Mouse (Mus musculus) adrenal gland, postnatal 36 days (tissue): ENCODE measurements around the gene Myef2. TPM values are rescaled to one million over a fixed set of nuclear protein-coding genes. Genes with fewer than 3 reads are reported as not detected.
"Not testable (repeated sequence)": the region's sequence is repeated elsewhere in the genome, so short reads cannot be mapped to it uniquely, and the experiment has no call there.

Source experiments
- DNase-seq, 2 experiments: peaks; one replicate each; pipeline ENCODE4 v3.0.0; 2021; ENCODE audit warnings: mixed read lengths in 1 of 2
- long read RNA-seq, 2 experiments: library from polyadenylated mRNA; stranded (forward); transcript quantifications; one replicate each; pipeline ENCODE4 v2.0.0; 2021; ENCODE audit warnings: borderline sequencing depth in 2 of 2
- total RNA-seq, 2 experiments: library from RNA; stranded (reverse); gene quantifications; 2 replicates each; pipeline ENCODE4 v1.2.3; 2021

Myef2 gene
- total RNA-seq, result 10 to 100 TPM; 22.6 to 35.1 TPM
- long read RNA-seq, experiment 1, partial matches to known transcripts, result 3 of 20 reads
- long read RNA-seq, experiment 1, other reads (novel, unspliced or antisense), result 17 of 20 reads
- long read RNA-seq, experiment 2, partial matches to known transcripts, result 0 of 3 reads
- long read RNA-seq, experiment 2, other reads (novel, unspliced or antisense), result 3 of 3 reads

DNA sequence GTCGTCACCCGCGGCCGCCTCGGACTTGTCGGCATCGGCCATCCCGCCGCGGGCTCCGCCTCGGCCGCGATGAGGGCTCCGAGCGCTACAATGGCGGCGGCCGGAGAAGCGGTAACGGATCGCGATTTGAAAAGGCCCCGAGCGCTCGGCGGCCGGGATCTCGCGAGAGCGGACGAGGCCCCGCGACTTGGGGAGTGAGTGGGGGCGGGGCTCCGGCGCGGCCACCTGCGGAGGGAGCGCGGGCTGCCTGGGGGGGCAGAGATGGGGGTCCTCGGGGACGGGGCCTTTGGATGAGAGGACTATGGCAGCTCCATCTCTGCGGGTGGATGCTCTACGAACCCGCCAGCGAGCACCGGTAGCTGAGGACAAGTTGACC lies at the start of gene Myef2:
Gene Myef2, minus strand, starts transcription at position 185 of the 376 bp plus-strand sequence.
- peak; percentile 83 to 92 for DNase-seq

DNA sequence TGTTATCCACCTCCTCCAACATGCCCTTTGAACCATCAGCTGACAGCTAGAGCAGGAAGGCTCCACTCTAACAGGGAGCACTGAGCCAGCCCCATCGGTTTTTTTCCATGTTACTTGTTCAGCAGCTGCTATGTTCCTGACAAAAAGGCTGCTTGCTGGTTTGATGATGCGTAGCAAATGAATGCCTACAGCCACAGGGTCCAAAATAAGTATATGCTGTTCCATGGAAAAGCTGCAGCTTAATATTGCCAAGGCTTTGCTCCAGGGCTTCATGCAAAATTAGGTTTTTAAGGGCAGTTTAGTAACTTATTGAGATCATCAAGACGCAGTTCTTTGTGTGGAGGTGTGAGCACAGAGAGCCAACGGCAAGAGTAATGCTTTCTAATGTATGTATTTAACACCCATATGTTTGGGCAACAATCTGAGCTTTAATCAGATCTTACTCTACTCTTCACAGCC lies 38.6 kb upstream of the Myef2 start:
- DNase-seq, result no peak

DNA sequence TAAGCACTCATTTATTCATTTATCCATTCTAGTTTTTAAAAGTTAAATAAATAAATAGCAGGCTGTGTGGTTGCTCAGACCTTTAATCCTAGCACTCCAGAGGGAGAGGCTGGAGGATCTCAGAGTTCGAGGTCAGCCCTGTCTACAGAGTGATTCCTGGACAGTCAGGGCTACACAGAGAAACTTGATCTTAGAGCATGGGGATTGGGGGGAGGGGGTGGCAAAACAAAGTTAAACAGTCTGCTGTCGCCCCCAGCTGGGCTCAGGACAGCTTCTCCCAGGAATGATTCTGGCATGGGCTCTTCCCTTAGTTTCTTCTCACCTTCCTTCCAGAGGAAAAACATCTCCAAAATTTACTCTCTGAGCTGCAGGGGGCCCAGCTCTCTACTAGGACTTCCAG lies 32.0 kb upstream of the Myef2 start:
- DNase-seq, result no peak

DNA sequence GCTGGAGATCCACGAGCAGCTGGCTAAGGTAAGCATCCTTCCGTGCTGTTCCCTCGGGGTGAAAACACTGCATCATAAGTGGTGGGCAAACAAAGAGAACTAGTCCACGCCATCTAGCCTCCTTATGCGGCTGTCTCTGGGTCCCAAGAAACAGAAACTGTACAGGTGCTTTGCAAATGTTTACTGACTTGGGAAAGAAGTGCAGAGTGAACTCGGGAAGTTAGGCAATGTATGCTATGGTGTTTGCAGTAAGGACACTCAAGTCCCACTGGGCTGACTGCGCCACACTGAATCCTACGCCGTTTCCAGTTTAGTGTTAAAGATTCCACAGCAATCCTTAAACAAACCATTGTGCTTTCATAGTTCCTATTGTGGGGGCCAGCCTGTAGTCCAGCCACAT lies 30.8 kb upstream of the Myef2 start:
- no peak for DNase-seq

DNA sequence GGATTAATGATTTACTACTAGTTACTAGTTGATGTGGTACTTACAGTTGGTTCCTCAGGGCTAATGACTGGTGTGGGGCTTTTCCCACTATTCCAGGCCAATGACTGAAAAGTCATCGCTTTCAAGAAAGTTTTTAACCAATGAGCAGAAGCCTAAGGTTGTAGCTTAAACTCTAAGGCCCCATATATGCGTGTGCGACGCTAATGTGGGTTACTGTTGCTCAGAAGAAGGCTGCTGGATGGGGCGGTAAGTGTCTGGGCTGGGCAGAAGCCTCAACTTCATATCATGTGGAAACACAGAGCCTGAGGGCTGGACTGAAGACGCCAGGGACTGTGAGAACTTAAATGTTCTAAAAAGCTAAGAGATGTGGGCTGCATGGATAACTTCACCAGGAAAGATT lies 28.9 kb upstream of the Myef2 start, which contains the start of gene Slc12a1:
Gene Slc12a1, plus strand, starts transcription at position 118 of the 400 bp plus-strand sequence.
- no peak for DNase-seq

DNA sequence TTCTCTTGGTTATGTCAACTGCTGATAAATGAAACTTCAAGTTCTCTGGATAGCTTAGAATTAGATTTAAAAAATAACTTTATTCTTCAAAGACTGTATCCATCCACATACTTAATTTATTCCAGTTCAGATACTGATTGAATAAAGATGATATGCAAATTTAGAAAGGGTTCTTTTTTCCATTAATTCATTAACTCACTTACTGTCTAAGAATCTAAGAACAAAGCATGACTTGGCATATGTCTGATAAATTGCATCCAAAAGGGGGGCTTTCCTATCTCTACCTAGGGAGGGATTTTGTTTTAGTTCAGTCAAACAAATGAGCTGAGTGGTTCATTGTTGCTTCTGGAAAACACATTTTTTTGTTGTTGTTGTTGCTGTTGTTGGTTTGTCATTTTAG lies 18.9 kb upstream of the Myef2 start:
- no peak for DNase-seq

DNA sequence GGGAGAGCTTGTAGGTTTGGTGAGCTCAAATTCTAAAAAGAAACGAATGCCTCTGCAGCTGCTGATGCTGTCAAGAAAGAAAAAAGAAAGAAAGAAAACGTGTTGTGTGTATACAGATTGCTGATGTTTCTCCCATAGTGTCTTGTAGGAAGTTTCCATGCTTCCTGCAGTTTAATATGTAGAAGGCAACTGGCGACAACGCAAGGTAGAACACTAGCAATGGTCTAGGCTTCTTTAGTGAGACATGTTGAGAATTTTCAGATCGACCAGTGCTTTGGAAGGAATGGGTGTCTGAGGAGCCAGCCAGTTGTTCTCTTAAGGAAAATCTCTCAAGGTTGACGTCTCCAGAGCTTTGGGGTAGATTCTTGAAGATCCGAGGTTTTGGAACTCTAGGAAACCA lies 13.4 kb upstream of the Myef2 start:
- no peak for DNase-seq

DNA sequence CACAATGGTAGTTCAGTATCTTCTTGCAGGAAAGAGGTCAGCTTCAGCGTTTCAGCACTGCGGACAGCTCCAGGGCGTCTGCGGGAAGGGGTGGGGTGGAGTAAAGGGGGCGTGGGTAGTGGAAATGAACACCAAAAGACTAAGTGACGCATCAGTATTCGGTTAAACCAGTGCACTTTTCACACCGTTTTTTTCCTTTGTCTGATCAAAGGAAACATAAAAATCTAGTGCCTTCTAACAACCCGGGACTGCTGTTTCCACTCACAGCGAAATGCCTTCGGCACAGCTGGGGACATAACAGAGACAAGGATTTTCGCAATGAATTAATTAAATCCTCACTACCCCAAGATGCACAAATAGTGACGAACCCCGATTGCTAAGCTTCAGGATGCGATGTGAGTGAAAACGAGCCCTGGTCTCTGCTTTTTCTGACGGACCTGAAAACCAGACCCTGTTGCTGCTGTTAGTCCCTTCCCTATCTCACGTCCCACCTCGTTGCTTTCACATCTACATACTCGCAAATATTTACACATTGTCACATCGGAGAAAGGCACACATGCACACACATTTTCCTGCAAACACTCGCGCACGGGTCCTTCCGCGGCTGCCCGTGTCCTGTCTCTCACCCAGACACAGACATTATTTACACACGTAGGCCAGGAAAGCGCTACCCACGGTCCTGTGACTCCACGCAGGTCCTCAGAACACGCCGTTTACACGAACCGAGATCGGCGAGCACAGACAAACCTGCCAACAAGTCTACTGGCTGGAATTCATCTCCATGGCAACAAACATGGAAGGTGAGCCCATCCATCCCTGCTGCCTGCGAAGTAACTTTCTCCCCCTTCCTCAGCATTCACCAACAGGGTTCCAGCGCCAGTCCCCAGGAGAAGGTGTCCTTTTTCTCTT lies 12.7 kb upstream of the Myef2 start, which contains the start of gene Ctxn2:
Gene Ctxn2, plus strand, starts transcription at position 790 of the 909 bp plus-strand sequence.
- DNase-seq, result peak; percentile 88 to 91

DNA sequence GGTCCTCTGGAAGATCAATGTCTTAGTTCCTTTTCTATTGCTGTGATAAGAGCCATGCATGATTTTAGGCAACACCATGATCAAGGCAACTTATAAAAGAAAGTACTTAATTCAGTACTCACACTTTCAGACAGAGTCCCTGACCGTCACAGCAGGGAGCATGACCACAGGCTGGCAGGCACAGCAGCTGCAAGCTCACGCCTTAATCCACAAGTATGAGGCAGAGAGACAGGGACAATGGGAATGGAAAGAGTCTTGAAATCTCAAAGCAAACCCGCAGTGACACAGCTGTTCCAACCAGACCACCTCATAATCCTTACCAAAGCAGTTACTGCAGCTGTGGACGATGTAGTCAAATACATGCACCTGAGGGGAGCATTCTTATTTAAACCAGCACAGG lies 10.7 kb upstream of the Myef2 start:
- no peak for DNase-seq

DNA sequence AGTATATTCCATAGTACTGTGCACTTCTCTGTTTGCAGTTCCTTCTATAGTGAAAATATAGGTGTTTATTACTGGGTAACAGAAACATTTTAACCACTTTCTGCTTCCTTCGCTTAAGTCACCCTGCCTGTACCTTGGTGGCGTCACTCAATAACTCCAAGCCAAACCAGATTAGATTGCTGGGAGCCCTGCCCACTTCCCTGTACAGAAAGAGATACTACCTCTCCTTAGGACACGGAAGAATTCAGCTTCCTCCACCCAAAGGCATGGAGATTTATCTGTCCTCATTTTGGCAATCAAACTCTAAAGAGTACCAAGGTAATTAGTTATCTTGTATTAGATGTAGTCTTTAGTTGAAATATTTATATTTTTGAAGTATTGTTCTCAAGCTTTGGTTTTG lies 3.3 kb upstream of the Myef2 start:
- DNase-seq, result no peak

DNA sequence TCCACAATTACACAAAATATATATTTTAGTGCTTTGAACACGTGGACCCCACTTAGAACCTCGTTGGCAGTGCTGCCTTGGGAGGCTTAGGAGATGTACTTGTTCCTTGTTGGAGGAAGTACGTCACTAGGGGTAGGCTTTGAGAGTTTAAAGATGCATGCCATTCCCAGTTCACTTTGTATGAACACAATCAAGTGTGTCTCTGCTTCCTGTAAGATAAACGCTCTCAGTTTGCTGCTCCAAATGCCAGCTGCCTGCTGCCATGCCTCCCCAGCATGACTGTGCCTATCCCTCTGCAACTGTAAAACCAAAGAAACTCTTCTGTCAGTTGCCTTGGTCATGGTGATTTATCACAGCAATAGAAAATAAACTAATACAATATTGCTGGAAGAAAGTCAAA lies 2.4 kb upstream of the Myef2 start:
- DNase-seq, result no peak

DNA sequence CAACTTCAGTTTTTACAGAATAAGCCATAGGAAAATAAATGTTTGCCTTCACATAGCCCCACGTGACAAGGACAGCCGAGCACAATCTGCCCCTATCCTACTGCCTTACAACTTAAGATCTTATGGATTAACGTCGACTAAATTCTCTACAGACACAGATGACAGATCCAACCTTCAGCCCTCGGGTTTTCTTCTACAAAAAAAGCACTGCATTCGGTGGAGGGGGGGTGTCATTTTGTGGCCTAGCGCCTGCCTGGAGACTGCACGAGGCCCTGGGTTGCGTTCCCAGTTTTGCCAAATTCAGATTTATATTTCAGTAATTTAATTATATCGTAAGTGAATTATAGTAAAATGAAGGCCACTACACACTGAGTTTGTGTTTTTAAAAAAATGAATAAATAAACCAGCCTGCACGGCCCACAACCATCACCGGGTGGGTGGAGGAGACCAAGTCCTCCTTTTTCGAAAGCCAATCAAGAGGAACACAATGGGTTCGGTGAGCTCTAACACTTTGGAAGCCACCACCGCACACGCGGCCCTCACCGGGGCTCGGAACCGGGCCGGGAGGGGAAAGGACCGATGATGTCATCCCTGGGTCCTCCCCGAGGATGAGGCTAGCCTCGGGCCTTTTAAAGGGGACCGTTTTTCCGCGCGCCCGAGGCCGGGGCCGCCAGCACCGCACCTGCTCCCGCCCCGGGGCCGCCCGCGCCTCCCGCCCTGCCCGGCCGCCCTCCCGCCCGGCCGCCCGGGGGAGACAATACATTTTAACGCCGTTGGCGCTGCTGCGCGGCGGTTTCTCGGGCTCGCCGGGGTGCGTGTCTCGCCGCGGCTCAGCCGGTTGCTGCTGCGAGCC lies 611 bp downstream of the Myef2 start:
- peak; percentile 61 to 76 for DNase-seq

DNA sequence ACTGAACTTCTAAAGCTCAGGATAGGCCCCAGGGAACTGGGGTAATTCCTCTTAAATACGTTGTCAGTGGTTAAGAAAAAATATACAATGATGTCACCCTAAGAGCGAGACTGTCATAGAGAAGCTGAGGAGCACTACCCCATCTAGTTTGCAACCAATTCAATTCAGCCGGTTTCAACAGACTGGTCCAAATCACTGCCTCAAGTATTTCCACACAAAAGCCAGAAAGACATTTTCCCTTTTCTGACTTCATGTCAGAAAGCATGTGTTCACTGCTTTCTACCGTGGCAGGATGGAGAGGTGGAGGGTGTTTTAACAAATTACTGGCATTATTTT lies 1.2 kb downstream of the Myef2 start:
- no peak for DNase-seq

DNA sequence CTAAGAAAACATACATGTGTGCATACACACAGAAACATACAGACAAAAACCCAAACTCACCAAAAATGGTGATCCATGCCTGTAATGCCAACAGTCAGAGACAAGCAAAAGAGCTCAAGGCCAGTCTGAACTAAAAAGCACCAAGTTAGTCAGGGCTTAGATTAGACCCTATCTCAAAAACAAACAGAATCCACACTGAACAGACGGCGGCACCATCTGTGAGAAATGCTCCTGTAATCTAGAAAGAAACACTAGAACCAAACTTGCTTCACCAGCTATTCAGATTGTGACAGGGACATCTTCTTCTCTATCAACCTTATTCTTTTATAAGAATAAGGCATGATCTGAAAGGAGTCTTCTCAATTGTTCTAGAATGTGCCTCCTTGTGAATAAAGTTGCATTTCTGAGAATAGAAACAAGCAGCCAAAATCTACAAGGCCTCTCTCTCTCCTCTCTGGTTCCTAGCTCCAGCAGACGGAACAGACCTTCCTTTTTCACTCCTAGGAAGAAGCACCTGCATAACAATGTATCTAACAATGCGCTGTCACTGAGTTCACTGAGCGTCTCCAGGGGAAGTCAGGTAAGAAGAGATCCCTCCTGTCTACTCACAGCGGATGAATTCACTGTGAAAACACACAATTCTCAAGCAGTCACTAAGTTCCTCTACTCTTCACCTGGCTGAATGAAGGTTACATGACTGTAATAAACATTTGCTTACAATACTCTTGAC lies 3.9 kb downstream of the Myef2 start:
- DNase-seq, result no peak

DNA sequence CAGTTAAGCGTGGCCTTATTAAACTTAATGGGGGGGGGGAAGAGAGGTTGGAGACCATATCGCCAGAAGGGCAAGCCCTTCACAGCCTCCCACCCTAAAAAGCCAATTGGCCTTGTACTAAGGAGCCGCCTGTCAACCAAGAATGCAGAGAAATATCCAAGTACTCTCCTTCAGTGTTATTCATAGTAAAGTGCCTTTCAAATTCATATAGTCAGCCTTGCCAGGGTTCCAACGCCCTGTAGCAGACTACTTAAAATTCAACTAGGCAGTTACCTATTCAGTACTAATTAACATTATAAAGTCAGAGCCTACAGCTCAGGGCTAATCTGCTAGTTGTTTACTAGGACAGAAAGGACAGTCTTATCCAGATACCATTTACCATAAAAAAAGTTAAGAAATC lies 16.9 kb downstream of the Myef2 start:
- DNase-seq, result not testable (repeated sequence)

DNA sequence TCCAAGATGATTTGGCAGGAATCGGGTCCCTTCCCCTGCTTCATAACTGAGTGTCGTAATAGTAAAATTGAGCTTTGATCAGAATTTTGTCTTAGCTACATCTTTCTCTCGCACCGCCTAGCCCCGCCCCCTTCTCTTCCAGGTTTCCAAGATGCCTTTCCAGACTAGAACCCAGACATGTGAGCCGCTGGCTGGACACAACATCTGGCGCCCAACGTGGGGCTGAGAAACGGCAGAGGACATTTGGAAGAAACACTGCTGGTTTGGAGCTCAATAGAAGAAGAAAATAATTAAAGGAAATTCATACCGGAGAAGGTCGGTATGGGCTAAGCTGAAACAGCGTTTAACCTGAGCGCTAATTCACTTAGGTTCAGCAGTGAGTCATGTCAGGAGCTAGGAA lies 19.0 kb downstream of the Myef2 start:
- not testable (repeated sequence) for DNase-seq

DNA sequence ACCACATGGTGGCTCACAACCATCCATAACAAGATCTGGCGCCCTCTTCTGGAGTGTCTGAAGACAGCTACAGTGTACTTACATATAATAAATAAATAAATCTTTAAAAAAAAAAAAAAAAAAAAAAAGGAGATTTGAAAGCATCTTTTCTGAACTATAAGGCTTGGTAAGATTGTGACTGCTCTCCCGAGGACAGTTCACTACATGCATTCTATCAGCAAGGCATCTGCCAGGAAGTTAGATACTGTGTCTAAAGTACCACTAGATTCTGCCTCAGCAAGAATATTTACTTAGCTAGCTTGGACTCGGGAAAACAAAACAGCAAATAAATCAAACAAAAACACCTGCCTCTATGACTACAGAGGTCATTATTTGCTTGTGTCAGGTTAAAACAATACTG lies 31.3 kb downstream of the Myef2 start:
- not testable (repeated sequence) for DNase-seq

DNA sequence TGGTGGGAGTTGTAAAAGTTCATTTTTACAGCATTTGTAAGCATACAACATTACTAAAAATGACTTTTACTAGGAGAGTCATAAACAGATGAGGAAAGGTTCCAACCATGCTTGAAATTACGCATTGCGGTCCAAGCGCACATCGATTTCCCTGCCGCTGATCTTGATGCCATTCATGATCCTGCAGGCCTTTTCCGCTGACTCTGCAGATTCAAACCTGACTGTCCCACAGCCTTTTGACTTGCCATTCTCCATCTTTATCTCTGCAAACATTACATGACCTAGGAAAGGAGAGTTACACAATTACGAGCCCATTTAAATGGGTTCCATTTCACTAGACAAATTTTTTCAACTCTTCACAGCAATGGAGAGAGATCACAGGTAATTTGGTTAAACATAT lies 34.7 kb downstream of the Myef2 start:
- DNase-seq, result no peak

DNA sequence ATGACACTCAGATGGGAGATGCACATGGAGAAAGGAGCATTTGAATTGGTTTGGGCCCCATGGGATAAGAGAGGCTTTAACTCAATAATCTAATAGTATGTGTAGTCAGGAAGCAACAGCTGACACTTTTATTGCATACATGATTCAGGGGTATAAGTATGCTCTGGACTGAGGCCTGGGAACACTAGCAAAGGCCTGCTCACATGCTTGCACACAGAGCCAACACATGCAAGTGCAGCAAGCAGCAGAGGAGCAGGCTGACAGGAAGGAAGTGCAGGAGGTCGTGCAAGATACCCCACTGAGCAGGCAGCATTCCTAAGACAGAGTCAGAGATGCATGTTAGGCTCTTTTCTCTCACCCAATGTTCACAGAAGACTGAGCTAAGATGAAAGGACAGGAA lies 39.6 kb downstream of the Myef2 start:
- DNase-seq, result no peak

DNA sequence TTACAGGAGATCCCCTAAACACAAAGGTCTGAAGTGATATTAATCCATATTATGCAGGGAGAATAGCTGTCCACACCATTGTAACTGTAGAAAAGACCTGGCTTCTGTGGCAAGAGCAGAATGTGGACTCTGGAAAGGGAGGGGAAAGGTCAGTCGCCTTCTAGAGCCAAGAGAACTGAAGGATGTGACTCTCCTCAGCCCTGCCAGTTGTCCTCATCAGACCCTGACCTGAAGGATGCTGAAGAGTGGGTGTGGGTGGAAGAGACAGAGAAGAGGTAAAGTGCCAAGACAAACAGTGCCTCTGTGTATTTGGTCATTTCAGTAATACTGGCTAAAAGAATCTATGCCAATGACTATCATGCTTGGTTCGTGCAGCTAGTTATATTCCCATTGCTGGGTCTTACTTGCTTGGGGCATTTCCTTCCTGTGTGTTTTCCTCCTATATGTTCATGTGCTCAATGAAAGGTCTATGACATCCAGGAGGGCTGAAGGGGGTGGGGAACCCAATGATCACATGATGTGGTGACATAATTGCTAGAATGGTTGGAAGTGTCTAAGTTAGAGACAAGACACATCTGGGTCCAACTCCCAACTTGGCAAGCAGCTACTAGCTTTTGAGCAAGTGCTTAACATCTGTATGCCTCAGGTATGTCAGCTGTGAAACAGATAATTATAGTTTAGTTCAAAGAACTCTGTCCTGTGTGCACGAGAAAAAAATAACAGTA lies 50.2 kb downstream of the Myef2 start:
- DNase-seq, result no peak

DNA sequence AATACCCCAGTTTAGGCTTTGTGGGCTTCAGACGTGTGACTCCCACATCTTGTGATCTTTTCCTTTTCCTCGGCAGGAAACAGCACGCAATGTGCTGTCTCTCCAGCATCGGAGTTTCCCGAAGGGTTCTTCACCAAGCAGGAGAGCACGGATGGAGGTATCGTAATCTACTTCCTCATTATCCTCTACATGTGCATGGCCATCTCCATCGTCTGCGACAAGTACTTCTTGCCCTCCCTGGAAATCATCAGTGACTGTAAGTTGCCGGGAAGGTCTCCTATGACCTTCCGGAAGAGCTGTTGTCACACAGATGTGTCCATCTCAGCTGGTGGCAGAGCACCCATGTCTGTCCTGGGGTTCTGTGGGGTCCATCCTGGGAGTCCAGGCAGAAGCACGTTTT lies 54.8 kb downstream of the Myef2 start:
- no peak for DNase-seq
